Mouse (Mus musculus) G1E (cell line): ENCODE data around the gene Chd5.

Source experiments
- CTCF ChIP-seq: IDR thresholded peaks from 2 replicates; pipeline ENCODE4 v1.5.1; 2012; ENCODE audit warnings: low read depth, low read length, inconsistent platforms, mixed read lengths
- GATA1 ChIP-seq: IDR thresholded peaks from 2 replicates; pipeline ENCODE4 v1.6.1; 2012; ENCODE audit warnings: borderline replicate concordance, low read length, inconsistent platforms, mixed read lengths

- no peak for TF ChIP-seq CTCF
- TF ChIP-seq GATA1, result no peak
Observed at GRCm38 (mm10) chr4:152313934-152314333, 24.5 kb upstream of the Chd5 start.
